Mouse (Mus musculus): Measurements from ENCODE around the gene Ttc32. TPM values are rescaled to one million over a fixed set of nuclear protein-coding genes. Genes with fewer than 3 reads are reported as not detected.

The Ttc32 gene
- total RNA-seq (2014; rRNA removed) = 8.8 and 16.1 TPM in 2 replicates
- polyA plus RNA-seq (2015; fragmentation: Nextera tagmentation; extraction: Ambion mirVana) = 7.9 and 8.1 TPM in 2 replicates

- no peaks in the 10 kb centered on the region for H3K27me3 ChIP-seq (ENCODE audit: insufficient read depth, low read length)
- peak within 1 kb of the TSS; percentile 98 for H3K27ac ChIP-seq
- peak within 1 kb of the TSS; percentile 64 for H3K4me2 ChIP-seq (ENCODE audit: low read depth, low read length)
- peak; percentile 14; the same call in 1 of the 2 replicates for TF ChIP-seq CTCF (IDR thresholded peaks at IDR 0.05; ENCODE audit: low read depth)
- peak; percentile 96 for DNase-seq (ENCODE audit: low spot score)
- peaks cover 4% of the 10 kb centered on the region; the same call in 1 of the 2 replicates for H3K36me3 ChIP-seq (ENCODE audit: insufficient read depth, low read length)
- no peaks in the 10 kb centered on the region for H3K9me3 ChIP-seq (ENCODE audit: low read length)
- peak within 1 kb of the TSS; percentile 73 for H3K9ac ChIP-seq (replicated peaks; ENCODE audit: low read length)
- peak within 1 kb of the TSS; percentile 49 for H3K4me3 ChIP-seq (ENCODE audit: low read length)
- ATAC-seq = peak; percentile 98
- under 1% methylated on average over 69 of the region's 69 CpGs for WGBS
- peaks cover 5% of the 10 kb centered on the region; the same call in 1 of the 2 replicates for H3K4me1 ChIP-seq (ENCODE audit: insufficient read depth, low read length)
Measured at GRCm38 (mm10) chr12:9029888-9030723, at the start of gene Ttc32. Gene Ttc32, plus strand, starts transcription at chr12:9029997.

GRCm38 (mm10) chr12:8993231-8993630, 36.6 kb upstream of the Ttc32 start:
- H3K9me3 ChIP-seq (ENCODE audit: low read length) = no peaks in the 10 kb centered on the region
- 83% methylated on average over 8 of the region's 8 CpGs for WGBS
- H3K27ac ChIP-seq = no peak overlapping the region
- DNase-seq (ENCODE audit: low spot score) (no peak), ATAC-seq (no peak)
- TF ChIP-seq CTCF (IDR thresholded peaks at IDR 0.05; ENCODE audit: low read depth) = no peak
- no peaks in the 10 kb centered on the region for H3K27me3 ChIP-seq (ENCODE audit: insufficient read depth, low read length)
- no peak overlapping the region for H3K4me2 ChIP-seq (ENCODE audit: low read depth, low read length)
- H3K36me3 ChIP-seq (ENCODE audit: insufficient read depth, low read length) = peaks cover 8% of the 10 kb centered on the region; the same call in 1 of the 2 replicates
- no peak overlapping the region for H3K4me3 ChIP-seq (ENCODE audit: low read length)
- no peaks in the 10 kb centered on the region for H3K4me1 ChIP-seq (ENCODE audit: insufficient read depth, low read length)
- H3K9ac ChIP-seq (replicated peaks; ENCODE audit: low read length) = no peak overlapping the region

GRCm38 (mm10) chr12:8998318-8998717, 31.5 kb upstream of the Ttc32 start:
- WGBS = 93% methylated on average over 4 of the region's 4 CpGs
- no peak overlapping the region for H3K4me3 ChIP-seq (ENCODE audit: low read length)
- H3K27ac ChIP-seq = no peak overlapping the region
- no peaks in the 10 kb centered on the region for H3K36me3 ChIP-seq (ENCODE audit: insufficient read depth, low read length)
- TF ChIP-seq CTCF (IDR thresholded peaks at IDR 0.05; ENCODE audit: low read depth) = no peak
- no peaks in the 10 kb centered on the region for H3K4me1 ChIP-seq (ENCODE audit: insufficient read depth, low read length)
- no peaks in the 10 kb centered on the region for H3K9me3 ChIP-seq (ENCODE audit: low read length)
- H3K9ac ChIP-seq (replicated peaks; ENCODE audit: low read length) = no peak overlapping the region
- no peaks in the 10 kb centered on the region for H3K27me3 ChIP-seq (ENCODE audit: insufficient read depth, low read length)
- no peak for DNase-seq (ENCODE audit: low spot score)
- ATAC-seq = no peak
- no peak overlapping the region for H3K4me2 ChIP-seq (ENCODE audit: low read depth, low read length)

- peak; percentile 83 for TF ChIP-seq CTCF (IDR thresholded peaks at IDR 0.05; ENCODE audit: low read depth)
- H3K27ac ChIP-seq = no peak overlapping the region
- no peak overlapping the region for H3K9ac ChIP-seq (replicated peaks; ENCODE audit: low read length)
- 0 out of 2 replicates have a peak overlapping the region, but pooled peaks have one; percentile 3 for H3K4me2 ChIP-seq (ENCODE audit: low read depth, low read length)
- H3K4me1 ChIP-seq (ENCODE audit: insufficient read depth, low read length) = no peaks in the 10 kb centered on the region
- no peaks in the 10 kb centered on the region for H3K9me3 ChIP-seq (ENCODE audit: low read length)
- no peaks in the 10 kb centered on the region for H3K27me3 ChIP-seq (ENCODE audit: insufficient read depth, low read length)
- WGBS = 8% methylated on average over 5 of the region's 5 CpGs
- no peaks in the 10 kb centered on the region for H3K36me3 ChIP-seq (ENCODE audit: insufficient read depth, low read length)
- H3K4me3 ChIP-seq (ENCODE audit: low read length) = no peak overlapping the region
- ATAC-seq (peak; percentile 76; the same call in 1 of the 2 replicates), DNase-seq (ENCODE audit: low spot score) (peak; percentile 94)
Measured at GRCm38 (mm10) chr12:9002038-9002648, 27.7 kb upstream of the Ttc32 start.

GRCm38 (mm10) chr12:9007146-9007545, 22.7 kb upstream of the Ttc32 start:
- TF ChIP-seq CTCF (IDR thresholded peaks at IDR 0.05; ENCODE audit: low read depth) = no peak
- no peaks in the 10 kb centered on the region for H3K27me3 ChIP-seq (ENCODE audit: insufficient read depth, low read length)
- H3K9ac ChIP-seq (replicated peaks; ENCODE audit: low read length) = no peak overlapping the region
- WGBS = 60% methylated on average over 4 of the region's 4 CpGs
- H3K4me2 ChIP-seq (ENCODE audit: low read depth, low read length) = no peak overlapping the region
- no peak overlapping the region for H3K27ac ChIP-seq
- H3K9me3 ChIP-seq (ENCODE audit: low read length) = no peaks in the 10 kb centered on the region
- H3K36me3 ChIP-seq (ENCODE audit: insufficient read depth, low read length) = no peaks in the 10 kb centered on the region
- DNase-seq (ENCODE audit: low spot score) (no peak), ATAC-seq (no peak)
- no peak overlapping the region for H3K4me3 ChIP-seq (ENCODE audit: low read length)
- no peaks in the 10 kb centered on the region for H3K4me1 ChIP-seq (ENCODE audit: insufficient read depth, low read length)

- H3K36me3 ChIP-seq (ENCODE audit: insufficient read depth, low read length) = peaks cover 5% of the 10 kb centered on the region
- H3K4me1 ChIP-seq (ENCODE audit: insufficient read depth, low read length) = no peaks in the 10 kb centered on the region
- H3K9me3 ChIP-seq (ENCODE audit: low read length) = no peaks in the 10 kb centered on the region
- no peak overlapping the region for H3K4me3 ChIP-seq (ENCODE audit: low read length)
- no peaks in the 10 kb centered on the region for H3K27me3 ChIP-seq (ENCODE audit: insufficient read depth, low read length)
- H3K27ac ChIP-seq = no peak overlapping the region
- TF ChIP-seq CTCF (IDR thresholded peaks at IDR 0.05; ENCODE audit: low read depth) = no peak
- DNase-seq (ENCODE audit: low spot score) (no peak), ATAC-seq (no peak)
- H3K9ac ChIP-seq (replicated peaks; ENCODE audit: low read length) = no peak overlapping the region
- 95% methylated on average over 6 of the region's 6 CpGs for WGBS
- H3K4me2 ChIP-seq (ENCODE audit: low read depth, low read length) = no peak overlapping the region
Measured at GRCm38 (mm10) chr12:9007811-9008210, 22.0 kb upstream of the Ttc32 start.
